Mouse (Mus musculus): ENCODE measurements around the gene Lbp. TPM values are rescaled to one million over a fixed set of nuclear protein-coding genes. Genes with fewer than 3 reads are reported as not detected.

Lbp gene
- polyA plus RNA-seq, 1 experiment from 2014 or later = 34.5 TPM

DNA sequence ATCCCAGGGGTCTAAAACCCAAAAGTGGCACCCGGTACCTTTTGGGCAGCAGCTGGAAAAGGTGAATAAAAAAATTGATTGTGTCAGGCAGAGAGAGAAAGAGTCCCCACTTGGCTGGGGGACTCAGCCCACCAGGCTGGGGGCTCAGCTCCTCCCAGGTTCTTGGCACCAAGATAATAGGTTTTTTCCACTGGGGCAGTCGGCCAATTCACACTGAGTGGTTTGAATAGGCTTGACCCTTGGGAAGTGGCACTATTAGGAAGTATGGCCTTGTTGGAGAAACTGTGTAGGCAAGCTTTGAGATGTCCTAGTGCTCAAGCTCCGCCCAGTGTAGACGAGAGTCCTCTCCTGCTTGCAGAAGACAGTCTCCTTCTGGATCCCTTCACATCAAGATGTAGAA is 6.6 kb upstream of the Lbp start:
- Histone ChIP-seq H3K4me2 (replicated peaks; ENCODE audit: low read depth, low read length) (no peak overlapping the region), H3K4me1 (ENCODE audit: insufficient read depth, low read length) (peaks cover 5% of the 10 kb centered on the region; the same call in 1 of the 2 replicates), H3K9ac (replicated peaks; ENCODE audit: low read length) (no peak overlapping the region), H3K4me3 (ENCODE audit: low read length) (no peak overlapping the region), H3K36me3 (ENCODE audit: insufficient read depth, low read length) (no peaks in the 10 kb centered on the region), H3K27ac (ENCODE audit: low read length) (no peak overlapping the region), H3K27me3 (ENCODE audit: insufficient read depth, low read length) (no peaks in the 10 kb centered on the region), H3K9me3 (ENCODE audit: low read length) (no peaks in the 10 kb centered on the region)
- no peak for ATAC-seq (ENCODE audit: low FRiP score, low TSS enrichment)
- 79% methylated on average over 4 of the region's 4 CpGs for WGBS

- Histone ChIP-seq H3K4me3 (ENCODE audit: low read length) (no peak overlapping the region), H3K27me3 (ENCODE audit: insufficient read depth, low read length) (no peaks in the 10 kb centered on the region), H3K9me3 (ENCODE audit: low read length) (no peaks in the 10 kb centered on the region), H3K36me3 (ENCODE audit: insufficient read depth, low read length) (no peaks in the 10 kb centered on the region), H3K4me1 (ENCODE audit: insufficient read depth, low read length) (peaks cover 20% of the 10 kb centered on the region), H3K4me2 (replicated peaks; ENCODE audit: low read depth, low read length) (no peak overlapping the region), H3K9ac (replicated peaks; ENCODE audit: low read length) (no peak overlapping the region), H3K27ac (ENCODE audit: low read length) (no peak overlapping the region)
- no peak for ATAC-seq (ENCODE audit: low FRiP score, low TSS enrichment)
- 68% methylated on average over 3 of the region's 3 CpGs for WGBS
Observed at GRCm38 (mm10) chr2:158302807-158303206, 3.5 kb upstream of the Lbp start.

- no peaks in the 10 kb centered on the region for H3K27me3 ChIP-seq (ENCODE audit: insufficient read depth, low read length)
- H3K9me3 ChIP-seq (ENCODE audit: low read length) = no peaks in the 10 kb centered on the region
- H3K36me3 ChIP-seq (ENCODE audit: insufficient read depth, low read length) = no peaks in the 10 kb centered on the region
- H3K4me3 ChIP-seq (ENCODE audit: low read length) = peak overlapping the region; percentile 39
- peak overlapping the region; percentile 63 for H3K9ac ChIP-seq (replicated peaks; ENCODE audit: low read length)
- no peak for ATAC-seq (ENCODE audit: low FRiP score, low TSS enrichment)
- H3K4me2 ChIP-seq (replicated peaks; ENCODE audit: low read depth, low read length) = peak overlapping the region; percentile 53
- 16% methylated on average over 6 of the region's 6 CpGs for WGBS
- peaks cover 20% of the 10 kb centered on the region for H3K4me1 ChIP-seq (ENCODE audit: insufficient read depth, low read length)
- peak overlapping the region; percentile 92 for H3K27ac ChIP-seq (ENCODE audit: low read length)
Observed at GRCm38 (mm10) chr2:158306696-158307049, 380 bp downstream of the Lbp start.

DNA sequence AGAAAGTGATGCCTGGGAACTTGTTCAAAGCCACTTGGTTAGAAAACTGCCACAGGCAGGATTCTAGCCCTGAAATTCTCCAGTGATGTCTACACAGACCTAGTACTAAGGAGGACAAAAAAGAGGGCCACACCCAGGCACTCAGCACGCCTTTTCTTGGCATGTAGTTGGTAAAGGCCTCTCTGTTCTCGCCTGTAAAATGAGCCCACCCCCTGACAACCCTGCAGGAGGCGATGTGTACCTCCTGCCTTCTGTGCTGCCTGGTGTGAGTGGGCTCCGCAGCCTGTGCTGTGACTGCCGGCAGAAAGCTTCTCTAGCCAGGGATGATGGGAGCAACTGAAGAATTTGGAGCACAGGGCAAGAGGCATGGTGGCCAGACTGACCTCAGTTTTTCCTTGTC is 2.0 kb downstream of the Lbp start:
- H3K9ac ChIP-seq (replicated peaks; ENCODE audit: low read length) = no peak overlapping the region
- 63% methylated on average over 5 of the region's 5 CpGs for WGBS
- H3K27me3 ChIP-seq (ENCODE audit: insufficient read depth, low read length) = no peaks in the 10 kb centered on the region
- H3K4me3 ChIP-seq (ENCODE audit: low read length) = no peak overlapping the region
- ATAC-seq (ENCODE audit: low FRiP score, low TSS enrichment) = no peak
- H3K36me3 ChIP-seq (ENCODE audit: insufficient read depth, low read length) = no peaks in the 10 kb centered on the region
- peaks cover 20% of the 10 kb centered on the region for H3K4me1 ChIP-seq (ENCODE audit: insufficient read depth, low read length)
- H3K4me2 ChIP-seq (replicated peaks; ENCODE audit: low read depth, low read length) = no peak overlapping the region
- H3K9me3 ChIP-seq (ENCODE audit: low read length) = no peaks in the 10 kb centered on the region
- no peak overlapping the region for H3K27ac ChIP-seq (ENCODE audit: low read length)

- H3K36me3 ChIP-seq (ENCODE audit: insufficient read depth, low read length) = no peaks in the 10 kb centered on the region
Observed at GRCm38 (mm10) chr2:158313089-158313488, 6.8 kb downstream of the Lbp start.

DNA sequence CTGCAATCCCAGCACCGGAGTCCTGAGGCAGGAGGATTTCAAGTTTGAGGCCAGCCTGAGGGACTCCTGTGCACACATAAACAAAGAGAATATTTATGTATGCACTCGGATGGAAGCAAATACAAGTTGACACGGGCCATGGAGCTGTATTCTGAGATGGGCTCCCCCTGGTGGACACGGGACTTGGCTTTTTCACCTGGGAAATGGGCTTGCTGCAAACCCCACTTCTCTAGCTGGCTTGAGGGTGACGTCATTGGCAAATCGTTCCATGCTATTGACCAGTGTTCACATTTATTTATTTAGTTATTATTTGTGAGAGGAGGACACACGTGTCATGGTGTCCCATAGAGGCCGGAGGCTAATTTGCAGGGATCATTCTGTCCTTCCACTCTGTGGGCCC is 10.1 kb downstream of the Lbp start:
- ATAC-seq (ENCODE audit: low FRiP score, low TSS enrichment) = no peak
- no peak overlapping the region for H3K4me2 ChIP-seq (replicated peaks; ENCODE audit: low read depth, low read length)
- H3K27me3 ChIP-seq (ENCODE audit: insufficient read depth, low read length) = no peaks in the 10 kb centered on the region
- H3K9me3 ChIP-seq (ENCODE audit: low read length) = no peaks in the 10 kb centered on the region
- H3K36me3 ChIP-seq (ENCODE audit: insufficient read depth, low read length) = no peaks in the 10 kb centered on the region
- 66% methylated on average over 8 of the region's 8 CpGs for WGBS
- peaks cover 4% of the 10 kb centered on the region; the same call in 1 of the 2 replicates for H3K4me1 ChIP-seq (ENCODE audit: insufficient read depth, low read length)
- no peak overlapping the region for H3K9ac ChIP-seq (replicated peaks; ENCODE audit: low read length)
- no peak overlapping the region for H3K4me3 ChIP-seq (ENCODE audit: low read length)
- H3K27ac ChIP-seq (ENCODE audit: low read length) = no peak overlapping the region

More at GRCm38 (mm10) chr2:158313089-158313488, 6.8 kb downstream of the Lbp start:
- H3K9me3 ChIP-seq (ENCODE audit: low read length) = no peaks in the 10 kb centered on the region
- no peak overlapping the region for H3K4me2 ChIP-seq (replicated peaks; ENCODE audit: low read depth, low read length)
- H3K27me3 ChIP-seq (ENCODE audit: insufficient read depth, low read length) = no peaks in the 10 kb centered on the region
- 41% methylated on average over 1 of the region's 1 CpGs for WGBS
- H3K4me3 ChIP-seq (ENCODE audit: low read length) = no peak overlapping the region
- no peak overlapping the region for H3K27ac ChIP-seq (ENCODE audit: low read length)
- no peak overlapping the region for H3K9ac ChIP-seq (replicated peaks; ENCODE audit: low read length)
- peaks cover 4% of the 10 kb centered on the region for H3K4me1 ChIP-seq (ENCODE audit: insufficient read depth, low read length)
- no peak for ATAC-seq (ENCODE audit: low FRiP score, low TSS enrichment)

DNA sequence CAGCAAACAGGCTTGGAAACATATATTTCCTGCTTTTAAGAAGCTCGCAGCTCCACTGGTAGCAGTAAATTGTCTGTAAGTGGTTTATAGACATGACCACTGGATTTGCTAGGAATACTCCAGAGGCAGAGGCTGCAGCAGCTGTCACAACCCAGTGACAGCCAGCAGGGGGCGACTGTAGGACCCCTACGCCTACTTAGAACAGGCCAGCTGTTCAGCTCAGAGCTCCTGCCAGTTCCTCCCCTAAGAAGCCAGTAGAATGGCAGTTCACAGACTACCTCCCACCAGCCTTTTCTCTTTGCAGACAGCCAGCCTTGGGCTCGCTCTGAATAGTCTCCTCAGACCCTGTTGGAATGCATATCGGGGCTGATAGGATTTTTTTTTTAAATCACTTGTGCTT is 10.7 kb downstream of the Lbp start:
- no peak overlapping the region for H3K4me2 ChIP-seq (replicated peaks; ENCODE audit: low read depth, low read length)
- peak; percentile 81; the same call in 1 of the 2 replicates for ATAC-seq (ENCODE audit: low FRiP score, low TSS enrichment)
- no peaks in the 10 kb centered on the region for H3K27me3 ChIP-seq (ENCODE audit: insufficient read depth, low read length)
- no peak overlapping the region for H3K9ac ChIP-seq (replicated peaks; ENCODE audit: low read length)
- no peaks in the 10 kb centered on the region for H3K9me3 ChIP-seq (ENCODE audit: low read length)
- no peak overlapping the region for H3K27ac ChIP-seq (ENCODE audit: low read length)
- H3K36me3 ChIP-seq (ENCODE audit: insufficient read depth, low read length) = peaks cover 4% of the 10 kb centered on the region; the same call in 1 of the 2 replicates
- peaks cover 4% of the 10 kb centered on the region; the same call in 1 of the 2 replicates for H3K4me1 ChIP-seq (ENCODE audit: insufficient read depth, low read length)
- WGBS = 23% methylated on average over 5 of the region's 5 CpGs
- no peak overlapping the region for H3K4me3 ChIP-seq (ENCODE audit: low read length)

GRCm38 (mm10) chr2:158321596-158321995 is 15.3 kb downstream of the Lbp start:
- peaks cover 4% of the 10 kb centered on the region; the same call in 1 of the 2 replicates for H3K4me1 ChIP-seq (ENCODE audit: insufficient read depth, low read length)
- no peaks in the 10 kb centered on the region for H3K27me3 ChIP-seq (ENCODE audit: insufficient read depth, low read length)
- H3K27ac ChIP-seq (ENCODE audit: low read length) = no peak overlapping the region
- H3K4me2 ChIP-seq (replicated peaks; ENCODE audit: low read depth, low read length) = no peak overlapping the region
- no peak overlapping the region for H3K4me3 ChIP-seq (ENCODE audit: low read length)
- no peak for ATAC-seq (ENCODE audit: low FRiP score, low TSS enrichment)
- WGBS = 90% methylated on average over 6 of the region's 6 CpGs
- H3K9me3 ChIP-seq (ENCODE audit: low read length) = no peaks in the 10 kb centered on the region
- H3K36me3 ChIP-seq (ENCODE audit: insufficient read depth, low read length) = peaks cover 6% of the 10 kb centered on the region
- no peak overlapping the region for H3K9ac ChIP-seq (replicated peaks; ENCODE audit: low read length)

DNA sequence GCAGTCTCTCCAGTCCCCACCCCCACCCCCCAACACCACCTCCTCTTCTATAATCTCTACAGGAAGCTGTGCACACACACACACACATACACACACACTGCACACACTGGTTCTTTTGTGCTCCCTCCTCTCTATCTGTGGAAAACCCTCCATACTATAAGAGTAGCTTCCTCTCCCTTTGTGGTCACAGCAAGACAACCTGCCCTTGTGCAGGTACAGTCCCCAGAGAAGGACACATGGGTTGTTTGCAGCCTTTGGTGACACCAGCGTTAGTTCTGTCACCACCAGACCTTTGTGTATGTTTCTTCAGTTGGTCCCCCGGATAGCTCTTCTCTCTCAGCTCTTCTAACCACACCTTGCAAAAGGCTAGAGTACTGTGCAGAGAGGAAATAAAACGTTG is 16.6 kb downstream of the Lbp start:
- Histone ChIP-seq H3K4me1 (ENCODE audit: insufficient read depth, low read length) (no peaks in the 10 kb centered on the region), H3K9me3 (ENCODE audit: low read length) (no peaks in the 10 kb centered on the region), H3K36me3 (ENCODE audit: insufficient read depth, low read length) (peaks cover 9% of the 10 kb centered on the region), H3K27me3 (ENCODE audit: insufficient read depth, low read length) (no peaks in the 10 kb centered on the region), H3K4me3 (ENCODE audit: low read length) (no peak overlapping the region), H3K9ac (replicated peaks; ENCODE audit: low read length) (no peak overlapping the region), H3K4me2 (replicated peaks; ENCODE audit: low read depth, low read length) (no peak overlapping the region), H3K27ac (ENCODE audit: low read length) (no peak overlapping the region)
- no peak for ATAC-seq (ENCODE audit: low FRiP score, low TSS enrichment)
- WGBS = 73% methylated on average over 3 of the region's 3 CpGs

DNA sequence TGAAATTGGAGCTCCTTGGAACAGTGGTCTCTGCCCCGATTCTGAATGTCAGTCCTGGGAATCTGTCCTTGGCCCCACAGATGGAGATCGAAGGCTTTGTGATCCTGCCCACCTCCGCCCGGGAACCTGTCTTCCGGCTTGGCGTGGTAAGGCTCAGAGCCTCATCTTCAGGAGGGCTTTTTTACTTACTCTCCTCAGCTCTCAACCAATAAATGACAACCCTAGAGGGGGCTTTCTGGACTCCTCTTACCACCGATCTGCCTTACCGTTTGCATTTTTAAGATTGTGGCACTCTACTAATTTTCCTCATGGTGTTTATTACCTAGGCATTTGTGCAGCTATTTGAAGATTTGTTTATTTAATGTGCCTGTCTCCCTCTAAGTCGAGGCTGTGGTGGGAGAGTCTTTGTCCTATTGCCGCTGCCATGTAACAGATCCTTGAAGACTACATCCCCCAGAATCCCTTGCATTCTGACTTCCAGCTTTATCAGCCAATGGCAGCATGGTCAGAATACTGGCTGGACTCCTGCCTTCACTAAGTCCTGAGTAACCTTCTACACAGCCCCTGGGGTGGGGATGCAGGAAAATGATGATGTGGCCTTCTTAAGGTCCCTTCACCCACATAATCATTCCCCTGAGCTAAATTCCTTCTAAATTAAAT is 18.4 kb downstream of the Lbp start:
- 59% methylated on average over 10 of the region's 10 CpGs for WGBS
- Histone ChIP-seq H3K9ac (replicated peaks; ENCODE audit: low read length) (no peak overlapping the region), H3K4me2 (replicated peaks; ENCODE audit: low read depth, low read length) (no peak overlapping the region), H3K27ac (ENCODE audit: low read length) (no peak overlapping the region), H3K4me1 (ENCODE audit: insufficient read depth, low read length) (no peaks in the 10 kb centered on the region), H3K4me3 (ENCODE audit: low read length) (no peak overlapping the region), H3K9me3 (ENCODE audit: low read length) (no peaks in the 10 kb centered on the region), H3K36me3 (ENCODE audit: insufficient read depth, low read length) (peaks cover 9% of the 10 kb centered on the region), H3K27me3 (ENCODE audit: insufficient read depth, low read length) (no peaks in the 10 kb centered on the region)
- peak; percentile 70; the same call in 1 of the 2 replicates for ATAC-seq (ENCODE audit: low FRiP score, low TSS enrichment)

All from kidney, embryonic 16.5 days (tissue).